Mouse (Mus musculus) embryonic facial prominence, embryonic 11.5 days (tissue): Measurements from ENCODE around the gene Gtf3c1. TPM values are rescaled to one million over a fixed set of nuclear protein-coding genes. Genes with fewer than 3 reads are reported as not detected.

ENCODE experiments used
- ATAC-seq: fragments of 200-750 bp; cut with Nextera tagmentation; replicated peaks from 2 replicates; pipeline ENCODE4 v1.8.0; 2017; ENCODE audit warnings: low read depth; ENCODE audit not compliant: insufficient number of reproducible peaks, low FRiP score, low TSS enrichment
- DNase-seq: peaks from one replicate; pipeline ENCODE4 v3.0.0-alpha.2; 2015; ENCODE audit warnings: low spot score
- H3K27ac ChIP-seq: fragments of 300-500 bp; sonication (generic); replicated peaks from 2 replicates; pipeline ENCODE4 v1.5.1; 2014; ENCODE audit warnings: mild to moderate bottlenecking, low read depth, low read length, control low read depth
- H3K27me3 ChIP-seq: fragments of 300-500 bp; sonication (generic); 2 replicates; pipeline ENCODE4 v1.6.1; 2014; ENCODE audit warnings: mild to moderate bottlenecking, low read length, moderate library complexity, mixed read lengths; ENCODE audit not compliant: control insufficient read depth, insufficient read depth
- H3K36me3 ChIP-seq: fragments of 300-500 bp; sonication (generic); replicated peaks from 2 replicates; pipeline ENCODE4 v1.6.1; 2014; ENCODE audit warnings: low read depth, mild to moderate bottlenecking, low read length, moderate library complexity, mixed read lengths; ENCODE audit not compliant: control insufficient read depth, insufficient read depth
- H3K4me1 ChIP-seq: fragments of 300-500 bp; sonication (generic); 2 replicates; pipeline ENCODE4 v1.6.1; 2014; ENCODE audit warnings: low read length, mixed read lengths; ENCODE audit not compliant: control insufficient read depth, insufficient read depth
- H3K4me2 ChIP-seq: fragments of 300-500 bp; sonication (generic); 2 replicates; pipeline ENCODE4 v1.6.1; 2014; ENCODE audit warnings: low read depth, mild to moderate bottlenecking, control low read depth, low read length, moderate library complexity
- H3K4me3 ChIP-seq: fragments of 300-500 bp; sonication (generic); 2 replicates; pipeline ENCODE4 v1.5.1; 2014; ENCODE audit warnings: low read depth, low read length, control low read depth
- H3K9ac ChIP-seq: fragments of 300-500 bp; sonication (generic); replicated peaks from 2 replicates; pipeline ENCODE4 v1.6.1; 2014; ENCODE audit warnings: mild to moderate bottlenecking, control low read depth, low read length
- H3K9me3 ChIP-seq: fragments of 300-500 bp; sonication (generic); replicated peaks from 2 replicates; pipeline ENCODE4 v1.6.1; 2016; ENCODE audit warnings: mild to moderate bottlenecking, low read length, inconsistent platforms, mixed read lengths; ENCODE audit not compliant: control insufficient read depth
- WGBS: fragments of 180-500 bp; shearing (Covaris S2); extraction: QIAGEN DNeasy Blood & Tissue Kit; methylation state at CpG from one replicate; pipeline ENCODE4 v1.1.7; 2014; 5-methylcytosine and 5-hydroxymethylcytosine counted together
- polyA plus RNA-seq: library from polyadenylated mRNA; unstranded; fragments of >200 nt; fragmentation: Nextera tagmentation; extraction: Ambion mirVana; gene quantifications from 2 replicates; pipeline ENCODE4 v1.2.1, GENCODE M21; 2014

The Gtf3c1 gene
- polyA plus RNA-seq, 1 experiment from 2014 or later: 29.8 TPM

DNA sequence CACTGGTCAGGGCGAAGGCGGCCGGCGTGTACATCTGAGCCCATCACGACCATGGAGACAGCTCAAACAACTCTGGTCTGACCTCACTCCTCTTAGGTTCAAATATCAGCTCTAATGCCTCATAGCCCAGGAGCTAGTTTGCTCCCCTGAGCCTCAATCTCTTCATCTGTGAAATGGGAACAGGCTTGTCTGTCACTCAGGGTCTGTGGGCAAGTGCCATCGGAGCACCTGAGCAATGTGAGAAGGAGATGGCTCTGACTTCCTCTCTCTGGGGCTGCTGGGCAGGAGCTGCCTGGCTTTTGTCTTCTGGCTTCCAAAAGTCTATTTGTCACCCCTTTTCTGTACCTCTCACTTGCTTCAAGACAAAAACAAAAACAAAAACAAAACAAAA is 106.3 kb downstream of the Gtf3c1 start:
- no peaks in the 10 kb centered on the region for H3K36me3 ChIP-seq
- ATAC-seq (no peak), DNase-seq (no peak)
- no peak overlapping the region for H3K27ac ChIP-seq
- H3K4me2 ChIP-seq: no peak overlapping the region
- H3K9me3 ChIP-seq: no peaks in the 10 kb centered on the region
- H3K27me3 ChIP-seq: no peaks in the 10 kb centered on the region
- no peak overlapping the region for H3K4me3 ChIP-seq
- no peaks in the 10 kb centered on the region for H3K4me1 ChIP-seq
- WGBS: 88% methylated on average over 6 of the region's 6 CpGs
- no peak overlapping the region for H3K9ac ChIP-seq

DNA sequence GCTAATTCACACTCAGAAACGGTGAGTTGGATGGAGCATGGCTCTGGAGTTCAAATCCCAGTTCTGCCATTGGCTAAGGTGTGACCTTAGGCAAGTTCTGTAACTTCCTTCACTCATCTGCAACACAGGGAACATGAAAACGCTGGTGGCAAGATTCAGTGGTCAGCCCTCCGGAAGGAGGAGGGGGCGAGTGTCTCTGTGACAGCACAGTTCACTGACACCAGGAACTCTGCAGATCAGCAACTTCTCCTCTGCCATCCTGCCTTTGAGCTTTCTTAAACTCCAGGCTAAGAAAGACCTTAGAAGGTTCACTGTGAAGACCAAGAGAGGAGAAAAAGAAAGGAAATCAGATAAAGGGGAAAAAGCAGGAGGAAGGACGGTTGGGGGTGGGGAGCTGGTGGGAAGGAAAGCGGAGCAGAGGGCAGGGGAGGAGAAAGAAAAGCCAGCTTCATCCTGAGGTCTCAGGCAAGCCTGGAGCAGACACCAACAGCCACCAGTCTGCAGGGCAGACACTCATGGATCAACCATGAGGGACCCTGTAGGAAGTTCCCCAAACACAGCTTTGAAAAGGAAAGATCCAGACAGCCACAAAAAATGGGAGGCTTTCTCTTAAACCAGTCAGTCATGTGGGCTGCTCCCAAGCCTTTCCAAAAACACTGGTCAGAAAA is 106.8 kb downstream of the Gtf3c1 start:
- DNase-seq (no peak), ATAC-seq (no peak)
- no peak overlapping the region for H3K9ac ChIP-seq
- H3K4me1 ChIP-seq: no peaks in the 10 kb centered on the region
- H3K9me3 ChIP-seq: no peaks in the 10 kb centered on the region
- no peak overlapping the region for H3K4me2 ChIP-seq
- no peak overlapping the region for H3K4me3 ChIP-seq
- no peaks in the 10 kb centered on the region for H3K27me3 ChIP-seq
- WGBS: 51% methylated on average over 6 of the region's 6 CpGs
- H3K27ac ChIP-seq: no peak overlapping the region
- H3K36me3 ChIP-seq: no peaks in the 10 kb centered on the region

DNA sequence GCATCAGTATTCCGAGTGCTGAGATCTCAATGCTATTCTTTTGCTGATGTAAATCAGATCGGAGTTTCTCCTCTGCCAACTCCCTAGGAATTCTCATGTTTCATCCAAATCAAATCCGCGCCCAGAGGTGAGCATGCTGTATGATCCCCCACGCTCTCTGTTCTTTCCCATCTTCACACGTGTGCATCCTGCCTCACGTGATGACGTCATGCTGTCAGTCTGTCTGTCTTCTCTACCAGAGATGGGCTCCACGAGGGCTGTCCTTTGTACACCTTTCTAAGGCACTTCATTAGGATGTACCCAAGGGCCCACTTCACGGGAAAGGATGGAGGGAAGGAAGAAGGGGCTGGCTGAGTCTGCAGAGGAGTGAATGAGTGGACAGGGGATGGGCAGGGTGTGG is 107.4 kb downstream of the Gtf3c1 start:
- Histone ChIP-seq H3K27ac (no peak overlapping the region), H3K4me2 (no peak overlapping the region), H3K9ac (no peak overlapping the region), H3K27me3 (no peaks in the 10 kb centered on the region), H3K9me3 (no peaks in the 10 kb centered on the region), H3K4me3 (no peak overlapping the region), H3K36me3 (no peaks in the 10 kb centered on the region), H3K4me1 (no peaks in the 10 kb centered on the region)
- WGBS: 72% methylated on average over 10 of the region's 10 CpGs
- ATAC-seq (no peak), DNase-seq (no peak)

DNA sequence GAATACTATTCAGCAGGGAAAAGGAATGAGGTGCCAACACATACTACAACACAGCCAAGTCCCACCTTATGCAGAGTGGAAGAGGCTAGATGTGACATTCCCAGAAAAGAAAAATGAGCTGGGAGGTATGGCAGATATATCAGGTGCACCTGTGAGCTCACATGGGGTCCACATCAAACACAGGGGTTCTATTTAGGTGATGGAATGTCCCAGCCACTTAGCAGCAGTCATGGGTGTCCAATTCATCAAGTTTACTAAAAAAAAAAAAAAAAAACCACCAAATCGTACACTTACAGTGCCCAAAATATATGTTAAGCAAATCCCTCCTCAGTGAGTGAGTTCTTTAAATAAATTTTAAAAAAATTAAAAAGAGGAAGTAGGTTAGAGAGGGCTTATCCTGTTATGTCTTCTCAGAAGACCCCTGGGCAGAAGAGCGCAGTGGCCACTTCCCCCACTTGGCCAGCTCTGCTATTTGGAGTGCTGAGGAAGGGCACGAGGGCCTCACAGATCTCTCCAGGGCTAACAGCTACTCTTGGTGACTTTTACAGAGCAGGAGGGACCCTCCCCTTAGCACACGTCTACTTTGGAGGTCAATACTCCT is 108.1 kb downstream of the Gtf3c1 start:
- no peak overlapping the region for H3K9ac ChIP-seq
- H3K9me3 ChIP-seq: no peaks in the 10 kb centered on the region
- 54% methylated on average over 4 of the region's 4 CpGs for WGBS
- no peaks in the 10 kb centered on the region for H3K27me3 ChIP-seq
- no peaks in the 10 kb centered on the region for H3K36me3 ChIP-seq
- no peaks in the 10 kb centered on the region for H3K4me1 ChIP-seq
- no peak for DNase-seq
- no peak overlapping the region for H3K27ac ChIP-seq
- no peak overlapping the region for H3K4me2 ChIP-seq
- no peak for ATAC-seq
- no peak overlapping the region for H3K4me3 ChIP-seq

DNA sequence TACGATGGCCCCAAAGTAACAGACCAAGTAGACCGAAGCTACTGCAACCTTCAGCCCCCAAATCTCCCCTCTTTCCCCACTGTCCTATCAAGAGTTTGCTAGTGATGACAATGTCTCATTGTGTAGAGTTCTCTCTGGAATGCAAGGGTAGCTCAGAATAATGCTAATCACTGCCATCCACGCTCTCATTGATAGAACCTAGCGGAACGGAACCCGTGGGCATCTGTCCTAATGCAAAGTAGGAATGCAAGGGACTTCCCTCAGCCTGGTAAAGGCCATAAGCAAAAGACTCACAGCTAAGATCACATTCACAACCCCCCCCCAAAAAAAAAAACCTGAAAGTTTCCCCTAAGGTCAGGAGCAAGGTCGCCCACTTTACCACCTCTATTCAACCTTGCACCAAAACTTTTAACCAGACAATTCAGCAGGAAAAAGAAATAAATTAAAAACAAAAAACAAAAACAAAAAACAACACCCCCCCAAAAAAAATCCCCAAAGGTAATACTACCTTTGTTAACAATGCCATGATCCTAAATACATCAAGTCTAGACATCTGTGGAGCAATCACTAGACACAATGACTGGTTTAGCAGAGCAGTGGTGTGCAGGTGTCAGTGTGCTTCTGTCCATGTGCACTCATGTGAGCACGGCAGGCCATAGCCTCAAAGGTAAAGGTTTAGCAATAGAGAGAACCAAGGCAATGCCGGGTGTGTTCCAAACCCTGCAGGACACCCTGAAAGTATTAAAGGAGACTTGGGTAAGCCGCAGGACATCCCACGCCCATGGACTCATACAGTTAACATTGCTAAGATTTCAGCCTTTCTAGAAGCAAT is 109.8 kb downstream of the Gtf3c1 start:
- no peak overlapping the region for H3K9ac ChIP-seq
- no peaks in the 10 kb centered on the region for H3K9me3 ChIP-seq
- DNase-seq (no peak), ATAC-seq (no peak)
- no peak overlapping the region for H3K27ac ChIP-seq
- H3K4me1 ChIP-seq: no peaks in the 10 kb centered on the region
- H3K4me2 ChIP-seq: no peak overlapping the region
- 82% methylated on average over 11 of the region's 11 CpGs for WGBS
- H3K27me3 ChIP-seq: no peaks in the 10 kb centered on the region
- no peaks in the 10 kb centered on the region for H3K36me3 ChIP-seq
- H3K4me3 ChIP-seq: no peak overlapping the region

DNA sequence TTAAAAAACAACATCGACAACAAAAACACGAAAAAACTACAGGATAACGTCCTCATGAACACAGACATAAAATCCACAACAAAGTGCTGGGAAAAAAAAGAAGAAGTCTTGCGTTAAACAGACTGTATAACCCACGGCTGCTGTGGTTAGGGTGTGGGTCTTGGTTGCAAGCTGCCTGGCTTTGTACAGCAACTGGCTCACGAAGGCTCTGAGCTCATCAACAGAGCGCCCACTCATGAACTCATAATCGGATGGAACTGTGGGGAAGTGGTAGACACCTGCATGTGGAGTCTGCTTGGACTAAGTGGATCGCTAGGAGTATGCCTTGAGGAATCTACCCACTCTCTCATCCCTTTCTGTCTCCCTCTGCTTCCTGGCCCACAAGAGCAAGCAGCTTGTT is 110.5 kb downstream of the Gtf3c1 start:
- DNase-seq: no peak
- no peaks in the 10 kb centered on the region for H3K9me3 ChIP-seq
- ATAC-seq: no peak
- no peak overlapping the region for H3K9ac ChIP-seq
- WGBS: 87% methylated on average over 9 of the region's 9 CpGs
- H3K27ac ChIP-seq: no peak overlapping the region
- H3K27me3 ChIP-seq: no peaks in the 10 kb centered on the region
- H3K36me3 ChIP-seq: no peaks in the 10 kb centered on the region
- no peak overlapping the region for H3K4me3 ChIP-seq
- no peaks in the 10 kb centered on the region for H3K4me1 ChIP-seq
- no peak overlapping the region for H3K4me2 ChIP-seq

DNA sequence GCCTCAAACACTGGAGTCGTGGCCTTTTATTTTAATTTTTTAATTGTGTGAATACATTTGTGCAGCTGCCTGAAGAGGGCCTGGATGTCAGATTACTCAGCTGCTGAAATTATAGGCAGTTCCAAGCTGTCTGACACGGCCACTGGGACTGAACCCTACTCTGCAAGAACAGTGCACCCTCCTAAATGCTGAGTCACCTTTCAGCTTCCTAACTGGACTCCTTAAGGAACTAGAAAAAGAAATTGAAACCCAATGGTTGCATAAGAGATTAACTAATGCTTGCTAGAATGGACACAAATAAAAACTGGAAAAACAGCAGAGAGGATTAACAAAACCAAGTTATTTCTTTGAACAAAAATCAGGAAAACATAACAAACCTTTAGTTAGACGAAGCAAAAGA is 111.2 kb downstream of the Gtf3c1 start:
- no peak for ATAC-seq

DNA sequence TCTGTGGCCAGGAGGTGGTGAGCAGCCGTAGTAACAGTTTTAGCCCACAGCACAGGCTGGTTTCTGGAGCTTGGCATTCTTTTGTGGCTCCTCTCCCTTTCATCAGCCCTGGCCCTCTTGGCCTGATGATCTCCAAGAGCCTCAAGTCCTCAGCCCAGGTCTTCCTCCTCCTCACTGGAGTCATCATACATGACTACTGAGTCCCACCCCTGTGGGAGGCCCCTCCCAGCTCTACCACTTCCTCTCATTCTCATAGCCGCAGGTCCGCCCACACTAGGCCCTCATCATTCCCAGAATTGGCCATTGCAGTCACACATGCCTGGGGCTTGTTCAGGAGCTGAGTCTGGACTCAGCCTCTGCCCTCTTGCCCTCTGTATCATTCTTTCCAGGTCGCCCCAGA is 113.7 kb downstream of the Gtf3c1 start:
- H3K9ac ChIP-seq: no peak overlapping the region
- no peaks in the 10 kb centered on the region for H3K36me3 ChIP-seq
- H3K27me3 ChIP-seq: no peaks in the 10 kb centered on the region
- no peaks in the 10 kb centered on the region for H3K9me3 ChIP-seq
- no peaks in the 10 kb centered on the region for H3K4me1 ChIP-seq
- H3K27ac ChIP-seq: no peak overlapping the region
- WGBS: 85% methylated on average over 4 of the region's 4 CpGs
- no peak overlapping the region for H3K4me3 ChIP-seq
- no peak overlapping the region for H3K4me2 ChIP-seq
- DNase-seq (no peak), ATAC-seq (no peak)

More for the DNA sequence above, 111.2 kb downstream of the Gtf3c1 start:
- H3K27me3 ChIP-seq: no peaks in the 10 kb centered on the region
- 78% methylated on average over 3 of the region's 3 CpGs for WGBS
- no peaks in the 10 kb centered on the region for H3K36me3 ChIP-seq
- no peak for DNase-seq
- no peaks in the 10 kb centered on the region for H3K4me1 ChIP-seq
- H3K4me3 ChIP-seq: no peak overlapping the region
- no peak overlapping the region for H3K27ac ChIP-seq
- H3K4me2 ChIP-seq: no peak overlapping the region
- H3K9me3 ChIP-seq: no peaks in the 10 kb centered on the region
- H3K9ac ChIP-seq: no peak overlapping the region
